Mouse (Mus musculus) layer of hippocampus, adult 2 months (tissue): ENCODE results near the gene Atp11c. TPM values are rescaled to one million over a fixed set of nuclear protein-coding genes. Genes with fewer than 3 reads are reported as not detected.

Experiments
- DNase-seq, 2 experiments: peaks; one replicate each; pipeline ENCODE4 v3.0.0; 2022; ENCODE audit warnings: low spot score in 2 of 2
- H3K27ac ChIP-seq: fragments of 200-600 bp; 2 replicates; pipeline ENCODE4 v1.8.1; 2022
- H3K4me3 ChIP-seq: fragments of 200-600 bp; 2 replicates; pipeline ENCODE4 v1.8.1; 2022; ENCODE audit warnings: mild to moderate bottlenecking
- CTCF ChIP-seq: fragments of 200-600 bp; conservative IDR thresholded peaks from 2 replicates; pipeline ENCODE4 v1.8.1; 2022; ENCODE audit warnings: antibody characterized with exemption, mild to moderate bottlenecking, moderate library complexity
- total RNA-seq, 2 experiments: library from RNA; stranded (reverse); gene quantifications; 2 replicates each; pipeline ENCODE4 v1.2.3; 2021

The Atp11c gene
- total RNA-seq, 2 experiments from 2014 or later, result 8.6 to 11.3 TPM

DNA sequence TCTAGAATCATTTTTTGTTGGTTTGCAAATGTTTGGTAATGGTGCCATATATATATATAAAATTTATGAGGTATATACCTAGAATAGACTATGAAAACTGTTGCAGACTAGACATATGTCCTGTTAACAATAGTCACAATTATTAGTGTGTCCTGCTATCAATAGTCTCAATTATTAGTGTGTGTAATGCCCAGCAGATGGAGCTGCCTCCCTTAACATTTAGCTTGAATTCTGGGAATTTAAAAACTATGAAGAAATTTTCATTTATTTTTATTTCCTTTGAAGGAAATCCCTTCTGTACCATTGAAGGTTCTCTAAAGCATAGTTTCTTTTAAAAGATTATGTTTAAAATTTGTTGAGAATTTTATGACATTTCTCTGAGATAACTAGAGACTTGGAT lies 97.2 kb downstream of the Atp11c start:
- DNase-seq, result no peak
- H3K27ac ChIP-seq, result no peak overlapping the region
- peak; percentile 73 for TF ChIP-seq CTCF
- H3K4me3 ChIP-seq, result no peak overlapping the region

DNA sequence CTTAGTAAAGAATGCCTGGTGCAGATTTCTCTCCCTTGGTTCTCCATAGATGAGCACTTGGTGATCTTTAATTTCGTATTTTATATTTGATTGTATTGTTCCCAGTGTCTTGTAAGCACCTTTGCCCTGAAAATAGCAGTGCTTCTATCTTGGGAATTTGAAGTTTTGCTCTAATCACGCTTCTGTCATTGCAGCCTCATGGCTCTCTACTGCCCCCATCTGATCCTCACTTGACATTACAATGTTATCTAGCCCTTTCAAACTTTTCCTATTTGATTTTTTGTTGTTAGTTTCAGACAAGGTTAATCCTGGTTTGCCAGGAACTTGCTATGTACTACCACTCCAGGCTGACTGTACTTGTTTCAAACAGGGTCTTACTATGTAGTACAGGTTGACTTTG lies 128.7 kb downstream of the Atp11c start:
- no peak overlapping the region for H3K27ac ChIP-seq
- no peak overlapping the region for H3K4me3 ChIP-seq
- TF ChIP-seq CTCF, result peak; percentile 81
- DNase-seq, result no peak

DNA sequence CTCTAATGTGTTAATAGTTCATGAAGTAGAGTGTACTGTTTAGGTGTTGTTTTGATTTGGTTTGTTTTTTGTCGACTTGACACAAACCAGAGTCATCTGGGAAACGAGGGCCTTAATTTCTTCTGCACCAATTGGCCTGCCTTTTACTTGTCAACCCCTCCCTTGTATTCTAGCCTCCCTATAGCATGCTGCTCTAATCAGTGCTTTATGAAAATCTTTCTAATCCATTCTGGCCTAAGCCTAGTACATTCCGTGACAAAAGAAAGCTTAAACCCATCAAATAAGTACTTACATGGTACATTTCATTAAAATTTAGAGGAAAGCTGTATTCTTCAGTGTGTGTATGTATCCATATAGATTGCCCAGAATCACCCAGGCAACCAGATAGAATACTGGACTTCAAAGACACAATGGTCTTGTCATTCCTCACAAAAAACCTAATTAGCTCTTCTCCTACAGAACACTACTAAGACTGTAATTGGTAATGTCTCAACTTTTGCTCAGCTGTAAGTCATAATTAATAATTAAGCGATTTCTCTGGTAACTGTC lies 177.9 kb downstream of the Atp11c start:
- no peak for DNase-seq
- Histone ChIP-seq H3K27ac (no peak overlapping the region), H3K4me3 (no peak overlapping the region)
- no peak for TF ChIP-seq CTCF

DNA sequence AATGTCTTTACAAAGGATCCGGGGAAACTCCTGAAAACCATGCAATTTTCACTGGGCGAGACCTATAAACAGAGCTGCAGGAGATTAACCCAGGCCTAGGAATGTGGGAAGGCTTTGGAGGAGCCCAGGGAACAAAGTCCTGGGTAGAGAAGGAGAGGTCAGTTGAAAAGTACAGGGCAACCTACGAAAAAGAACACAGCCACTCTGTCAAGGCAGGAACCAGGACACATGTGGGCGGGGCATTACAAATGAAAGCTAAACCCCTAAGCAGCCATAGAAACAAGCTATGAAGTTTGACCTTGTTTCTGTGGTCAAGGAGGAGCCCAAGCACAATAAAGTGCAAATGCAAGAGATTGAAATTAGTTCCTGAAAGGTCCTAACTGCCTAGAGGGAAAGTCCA lies 186.8 kb downstream of the Atp11c start:
- Histone ChIP-seq H3K4me3 (no peak overlapping the region), H3K27ac (no peak overlapping the region)
- TF ChIP-seq CTCF, result no peak
- no peak for DNase-seq

DNA sequence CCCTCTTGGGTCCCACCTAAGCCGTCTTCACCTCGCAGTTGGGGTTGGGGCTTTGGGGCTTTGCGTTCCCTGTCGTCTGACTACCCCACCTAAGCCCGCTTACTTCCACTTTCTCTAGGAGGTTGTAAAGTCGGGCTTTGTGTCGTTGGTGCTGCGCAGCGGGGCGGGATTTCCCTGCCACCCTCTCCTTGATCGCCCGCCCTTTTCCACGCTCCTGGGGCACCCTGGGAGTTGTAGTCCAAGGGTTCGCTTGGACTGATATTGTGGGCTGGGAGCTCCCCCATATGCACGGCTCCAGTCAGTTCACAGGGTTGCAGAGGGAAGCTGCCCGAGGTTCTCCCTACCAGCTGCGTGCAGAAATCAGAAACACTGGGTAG lies 187.8 kb downstream of the Atp11c start:
- peak; percentile 72 for TF ChIP-seq CTCF
- DNase-seq, result peak; percentile 84 to 91
- Histone ChIP-seq H3K4me3 (peak overlapping the region; percentile 74), H3K27ac (peak overlapping the region; percentile 91)

DNA sequence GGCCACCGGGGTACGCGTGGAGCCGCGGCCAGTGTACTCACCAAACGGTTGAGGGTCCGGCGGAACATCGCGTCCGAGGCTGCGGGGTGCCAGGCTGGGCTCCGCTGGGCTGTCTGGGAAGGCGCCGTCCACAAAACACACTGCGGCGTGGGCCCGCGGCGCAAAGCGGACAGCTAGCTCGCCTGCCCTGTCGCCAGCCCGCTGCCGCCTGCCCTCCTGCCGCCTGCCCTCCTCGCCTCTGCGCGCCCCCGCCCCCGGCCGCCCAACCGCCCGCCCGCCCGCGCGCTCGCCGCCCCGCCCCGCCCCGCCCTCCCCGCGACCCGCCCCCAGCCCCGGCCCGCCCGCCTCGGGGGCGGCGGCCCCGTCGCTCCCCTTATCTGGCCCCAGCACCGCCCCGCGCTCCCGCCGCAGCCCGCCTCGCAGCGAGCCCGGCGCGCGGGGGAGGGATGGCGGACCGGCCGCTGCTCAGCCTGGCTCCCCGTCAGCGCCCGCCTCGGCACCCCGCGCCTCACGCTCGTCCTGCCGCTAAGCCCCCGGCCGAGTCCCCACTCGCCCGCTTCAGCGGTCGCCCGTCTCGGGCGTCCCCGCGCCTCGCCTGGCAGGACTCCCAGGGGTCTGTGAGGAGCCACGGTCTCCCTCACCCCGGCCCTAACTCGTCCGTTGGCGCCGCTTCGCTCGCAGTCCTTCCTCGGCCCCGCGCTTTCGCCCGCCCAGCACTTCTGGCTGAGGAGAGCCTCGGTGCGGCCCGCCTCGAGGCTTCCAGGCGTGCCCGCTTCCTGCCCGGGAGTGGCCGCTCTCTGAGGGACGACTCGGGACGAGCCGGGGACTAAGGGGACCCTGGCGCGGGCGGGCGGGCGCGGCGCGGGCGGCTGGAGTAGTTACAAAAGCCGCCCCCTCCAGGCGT lies 188.5 kb downstream of the Atp11c start:
- TF ChIP-seq CTCF, result no peak

DNA sequence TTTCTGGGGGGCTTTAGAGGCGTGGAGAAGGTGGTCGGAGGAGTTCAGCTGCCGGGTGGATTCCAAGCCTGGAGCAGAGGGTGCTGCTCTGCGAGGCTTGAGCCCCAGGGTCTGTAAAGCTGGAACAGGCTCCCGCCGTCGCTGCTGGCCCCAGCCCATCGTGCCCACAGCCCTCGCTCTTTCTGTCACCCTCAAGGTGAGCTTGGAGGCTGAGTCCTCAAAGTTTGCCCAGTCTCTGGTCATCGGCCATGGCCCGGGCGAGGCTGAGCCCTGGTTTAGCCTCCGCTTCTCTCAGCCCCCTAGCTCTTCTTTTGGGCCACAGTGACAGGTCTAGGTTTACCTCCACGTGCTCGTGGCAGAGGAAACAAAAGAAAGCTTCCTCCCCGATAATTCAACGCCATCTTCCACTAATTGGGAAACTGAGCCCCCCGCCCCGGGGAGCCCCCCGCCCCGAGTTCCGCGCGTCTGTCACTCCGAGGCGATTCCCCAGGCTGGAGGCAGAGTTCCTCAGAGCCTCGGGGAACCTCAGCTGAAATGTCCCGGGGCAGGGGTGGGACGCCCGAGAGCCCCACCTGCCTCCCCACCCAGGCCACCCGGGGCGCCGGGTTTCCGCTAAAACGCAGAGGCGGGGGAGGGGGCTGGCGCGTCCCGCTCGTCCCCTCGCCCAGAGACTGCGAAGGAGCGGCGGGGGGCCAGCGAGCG lies 189.3 kb downstream of the Atp11c start:
- no peak for TF ChIP-seq CTCF
- peak overlapping the region; percentile 70 for H3K4me3 ChIP-seq
- no peak for DNase-seq
- peak overlapping the region; percentile 80 for H3K27ac ChIP-seq

More for the DNA sequence above, 188.5 kb downstream of the Atp11c start:
- DNase-seq, result peak in 1 of 2 experiments; percentile 25
- H3K27ac ChIP-seq, result peak overlapping the region; percentile 91
- peak overlapping the region; percentile 74 for H3K4me3 ChIP-seq

DNA sequence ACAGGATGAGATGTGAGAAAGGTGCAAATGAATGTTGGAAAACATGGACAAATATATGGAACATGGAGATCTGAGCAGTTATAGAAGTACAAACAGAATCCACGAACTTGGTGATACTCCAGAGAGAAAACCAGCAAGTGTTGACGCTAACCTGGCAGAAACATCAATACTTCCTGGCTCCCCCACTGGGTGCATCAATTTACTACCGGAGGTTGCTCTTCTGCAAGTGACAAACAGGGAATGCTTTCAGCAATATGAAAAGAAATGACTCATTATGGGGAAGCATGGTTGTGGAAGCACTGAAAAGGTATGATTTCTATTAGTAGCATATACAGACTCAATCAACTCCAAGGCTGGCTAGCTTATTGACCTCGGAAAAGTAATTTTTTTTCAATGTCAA lies 198.2 kb downstream of the Atp11c start:
- Histone ChIP-seq H3K27ac (no peak overlapping the region), H3K4me3 (no peak overlapping the region)
- no peak for TF ChIP-seq CTCF
- DNase-seq, result no peak

DNA sequence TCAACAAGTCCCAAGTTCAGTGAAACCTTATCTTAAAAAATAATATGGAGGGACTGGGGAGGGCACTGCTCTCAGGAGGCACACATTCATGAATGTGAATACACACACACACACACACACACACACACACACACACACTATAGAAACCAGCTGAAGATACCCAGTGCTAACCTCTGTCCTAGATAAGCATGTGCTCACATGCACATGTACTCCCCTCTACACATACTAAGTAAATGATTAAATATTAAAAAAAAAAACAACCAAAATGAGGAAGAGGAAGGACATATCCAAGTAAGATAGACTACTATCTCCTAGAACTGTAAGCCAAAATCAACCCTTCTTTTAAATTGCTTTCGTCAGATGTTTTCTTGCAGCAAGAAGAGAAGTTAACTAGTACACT lies 205.6 kb downstream of the Atp11c start:
- no peak for TF ChIP-seq CTCF
- Histone ChIP-seq H3K27ac (no peak overlapping the region), H3K4me3 (no peak overlapping the region)
- DNase-seq, result no peak

DNA sequence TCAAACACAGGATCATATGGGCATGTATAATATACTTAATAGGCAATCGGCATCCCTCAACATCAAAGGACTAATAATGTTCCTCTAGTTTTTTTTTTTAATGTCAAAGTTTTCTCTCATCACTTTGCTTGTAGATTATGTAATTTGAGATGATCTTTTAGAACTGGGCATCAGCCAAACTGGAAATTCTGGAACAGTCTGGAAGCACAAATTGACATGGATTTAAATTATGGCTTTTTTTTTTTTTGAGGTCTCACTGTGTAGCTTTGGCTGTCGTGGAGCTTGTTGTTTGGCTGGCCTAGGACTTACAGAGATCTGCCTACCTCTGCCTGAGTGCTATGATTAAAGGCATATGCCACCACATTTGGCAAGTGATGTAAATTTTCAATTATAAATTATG lies 210.8 kb downstream of the Atp11c start:
- TF ChIP-seq CTCF, result no peak
- no peak overlapping the region for H3K27ac ChIP-seq
- no peak overlapping the region for H3K4me3 ChIP-seq
- no peak for DNase-seq

DNA sequence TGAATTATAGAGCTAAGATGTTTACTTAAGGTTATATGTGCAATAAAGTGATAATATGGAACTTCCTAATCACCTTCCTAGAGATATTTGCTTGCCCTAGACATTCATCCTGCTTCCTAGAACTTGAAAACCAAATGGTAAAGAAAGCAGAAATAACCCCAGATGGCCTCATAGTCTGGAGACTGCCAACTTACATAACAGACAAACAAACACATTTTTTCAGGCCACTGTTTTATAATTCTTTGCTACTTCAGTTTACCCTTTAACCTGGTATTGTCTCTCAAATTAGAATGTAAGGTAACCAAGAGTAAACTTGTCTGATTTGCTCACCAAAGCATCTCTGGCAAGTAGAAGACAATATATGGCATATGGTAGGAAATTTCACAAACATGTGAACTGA lies 212.1 kb downstream of the Atp11c start:
- Histone ChIP-seq H3K4me3 (no peak overlapping the region), H3K27ac (no peak overlapping the region)
- TF ChIP-seq CTCF, result no peak
- DNase-seq, result no peak

DNA sequence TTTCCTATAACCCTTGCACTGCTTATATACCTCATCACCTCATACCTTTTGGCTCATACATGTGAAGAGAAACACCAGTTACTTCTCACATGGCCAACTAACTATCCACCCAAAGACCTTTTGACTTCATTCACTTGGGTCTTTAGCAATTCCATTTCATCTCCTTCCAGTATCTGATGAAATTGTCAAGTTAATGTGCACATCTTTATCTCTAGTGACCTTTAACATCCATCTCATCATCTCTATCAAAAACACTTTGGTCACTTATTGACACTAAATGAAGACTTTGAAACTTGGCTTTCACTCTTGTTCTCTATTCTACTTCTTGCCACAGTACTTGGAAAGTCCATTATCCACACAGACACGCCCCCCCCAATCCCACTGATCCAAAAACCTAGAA lies 243.8 kb downstream of the Atp11c start:
- DNase-seq, result no peak
- no peak for TF ChIP-seq CTCF
- H3K27ac ChIP-seq, result no peak overlapping the region
- no peak overlapping the region for H3K4me3 ChIP-seq

DNA sequence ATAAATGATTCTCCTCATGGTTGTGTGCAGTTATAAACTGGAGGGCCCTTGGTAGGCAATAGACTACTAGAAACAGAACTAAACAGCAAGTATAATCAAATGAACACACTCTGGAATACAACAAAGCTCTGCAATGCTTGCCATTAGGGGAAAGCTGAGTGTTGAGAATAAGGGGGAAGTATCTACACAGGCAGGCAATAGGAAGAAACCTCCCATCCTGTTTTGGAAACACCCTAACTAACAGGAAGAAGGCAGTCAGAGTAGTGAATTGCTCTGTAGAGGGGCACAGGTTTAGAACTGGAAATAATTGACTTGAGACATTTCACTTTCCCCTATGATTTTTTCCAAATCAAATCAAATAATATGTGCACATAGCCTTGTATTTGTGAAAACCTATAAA lies 247.1 kb downstream of the Atp11c start:
- no peak overlapping the region for H3K4me3 ChIP-seq
- DNase-seq, result no peak
- H3K27ac ChIP-seq, result no peak overlapping the region
- no peak for TF ChIP-seq CTCF
